Mouse (Mus musculus): ENCODE data around the gene Zfp459. TPM values are rescaled to one million over a fixed set of nuclear protein-coding genes. Genes with fewer than 3 reads are reported as not detected.

Gene Zfp459
- total RNA-seq, 4 experiments from 2014 or later: 0.22 to 1.7 (median 0.53) TPM

Other genes starting within 250 kb of the Zfp459 start
- 1 to 10 TPM; 1.8 to 2.9 (median 2.1) TPM for gene Rsl1, start 248.2 kb downstream of the Zfp459 start, total RNA-seq (2022)
- gene Zfp455, start 226.9 kb downstream of the Zfp459 start, total RNA-seq (2022): 1 to 10 TPM in 1 of 4 experiments, under 1 TPM in 3; 0.41 to 1.0 (median 0.70) TPM
- gene Zfp458, start 143.0 kb downstream of the Zfp459 start, total RNA-seq (2022): 1 to 10 TPM in 3 of 4 experiments, under 1 TPM in 1; 0.83 to 1.7 (median 1.2) TPM
- gene Zfp457, start 114.9 kb downstream of the Zfp459 start, total RNA-seq (2022): 1 to 10 TPM; 3.9 to 6.5 (median 4.9) TPM
- gene Zfp595, start 88.8 kb downstream of the Zfp459 start, total RNA-seq (2022): 1 to 10 TPM; 1.3 to 2.0 (median 1.5) TPM
- gene Gm28044, start 60.9 kb downstream of the Zfp459 start, total RNA-seq (2022): 1 to 10 TPM in 1 of 4 experiments, under 1 TPM in 2, not detected in 1; 0.78 to 1.0 (median 0.90) TPM
- 1 to 10 TPM; 1.0 to 1.3 (median 1.1) TPM for gene Zfp953, start 60.8 kb downstream of the Zfp459 start, total RNA-seq (2022)
- 1 to 10 TPM in 1 of 4 experiments, under 1 TPM in 1, not detected in 2; 0.63 to 1.1 TPM for gene Gm28041, start 45.7 kb downstream of the Zfp459 start, total RNA-seq (2022)
- under 1 TPM; 0.08 to 0.54 (median 0.15) TPM for gene Zfp456, start 45.6 kb downstream of the Zfp459 start, total RNA-seq (2022)
- gene Zfp429, start 21.6 kb downstream of the Zfp459 start, total RNA-seq (2022): 1 to 10 TPM in 2 of 4 experiments, under 1 TPM in 2; 0.88 to 1.3 (median 1.1) TPM
- gene Zfp874a, start 30.2 kb upstream of the Zfp459 start, total RNA-seq (2022): 1 to 10 TPM; 7.1 to 8.5 (median 8.2) TPM
- gene Zfp874b, start 62.8 kb upstream of the Zfp459 start, total RNA-seq (2022): 10 to 100 TPM; 11.1 to 16.0 (median 13.9) TPM
- 1 to 10 TPM; 2.9 to 3.5 (median 3.1) TPM for gene Zfp58, start 79.1 kb upstream of the Zfp459 start, total RNA-seq (2022)
- under 1 TPM in 3 of 4 experiments, not detected in 1; 0.39 to 0.94 (median 0.58) TPM for gene Gm26965, start 104.7 kb upstream of the Zfp459 start, total RNA-seq (2022)
- gene Zfp87, start 104.8 kb upstream of the Zfp459 start, total RNA-seq (2022): 1 to 10 TPM; 3.2 to 4.6 (median 4.3) TPM
- gene Zfp748, start 132.4 kb upstream of the Zfp459 start, total RNA-seq (2022): 1 to 10 TPM; 2.1 to 2.7 (median 2.3) TPM
- 1 to 10 TPM; 2.4 to 3.6 (median 3.3) TPM for gene Zfp729b, start 188.3 kb upstream of the Zfp459 start, total RNA-seq (2022)
- 1 to 10 TPM in 1 of 4 experiments, under 1 TPM in 3; 0.64 to 1.5 (median 0.87) TPM for gene Gm49345, start 216.4 kb upstream of the Zfp459 start, total RNA-seq (2022)
- 1 to 10 TPM; 2.1 to 3.6 (median 2.7) TPM for gene Zfp729a, start 216.4 kb upstream of the Zfp459 start, total RNA-seq (2022)